Mouse (Mus musculus): Measurements from ENCODE around the gene Tex33. TPM values are rescaled to one million over a fixed set of nuclear protein-coding genes. Genes with fewer than 3 reads are reported as not detected.
"Not testable (repeated sequence)": the region's sequence is repeated elsewhere in the genome, so short reads cannot be mapped to it uniquely, and the experiment has no call there.

The Tex33 gene
- polyA plus RNA-seq, 1 experiment from 2014 or later: not detected

DNA sequence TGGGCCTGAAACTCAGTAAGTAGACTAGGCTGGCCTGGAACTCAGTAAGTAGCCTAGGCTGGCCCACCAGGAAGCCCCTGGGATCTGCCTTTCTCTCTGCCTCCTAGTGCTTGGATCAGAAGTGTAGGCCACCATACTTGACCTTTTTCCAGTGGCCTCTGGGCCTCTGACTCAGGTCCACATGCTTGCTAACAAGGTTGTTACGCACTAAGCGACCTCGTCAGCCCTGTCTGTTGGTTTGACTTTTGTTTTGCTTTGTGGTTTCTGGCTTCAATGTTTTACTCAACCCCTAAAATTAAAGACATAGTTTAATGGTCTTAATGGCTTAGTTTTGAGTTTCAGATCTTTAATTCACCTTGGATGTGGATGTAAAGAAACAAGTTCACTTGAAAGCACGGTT lies 65.0 kb downstream of the Tex33 start:
- Histone ChIP-seq H3K4me1 (no peaks in the 10 kb centered on the region), H3K27me3 (no peaks in the 10 kb centered on the region), H3K9me3 (no peaks in the 10 kb centered on the region), H3K4me3 (no peak overlapping the region), H3K9ac (no peak overlapping the region), H3K36me3 (no peaks in the 10 kb centered on the region), H3K27ac (no peak overlapping the region), H3K4me2 (no peak overlapping the region)
- WGBS: 67% methylated on average over 4 of the region's 4 CpGs
- no peak for ATAC-seq (ENCODE audit: insufficient number of reproducible peaks, low FRiP score, low TSS enrichment, low read depth)

GRCm38 (mm10) chr15:78329972-78330371 lies 65.7 kb downstream of the Tex33 start:
- 83% methylated on average over 6 of the region's 6 CpGs for WGBS
- H3K4me2 ChIP-seq; H3K27ac ChIP-seq; H3K9me3 ChIP-seq; H3K9ac ChIP-seq; H3K4me1 ChIP-seq; H3K27me3 ChIP-seq; H3K4me3 ChIP-seq; H3K36me3 ChIP-seq; ATAC-seq (ENCODE audit: insufficient number of reproducible peaks, low FRiP score, low TSS enrichment, low read depth): not testable (repeated sequence)

GRCm38 (mm10) chr15:78328520-78329097 lies 67.1 kb downstream of the Tex33 start:
- no peaks in the 10 kb centered on the region for H3K4me1 ChIP-seq
- no peak overlapping the region for H3K4me3 ChIP-seq
- no peak overlapping the region for H3K9ac ChIP-seq
- no peak for ATAC-seq (ENCODE audit: insufficient number of reproducible peaks, low FRiP score, low TSS enrichment, low read depth)
- H3K4me2 ChIP-seq: no peak overlapping the region
- H3K27me3 ChIP-seq: no peaks in the 10 kb centered on the region
- no peak overlapping the region for H3K27ac ChIP-seq
- 85% methylated on average over 3 of the region's 3 CpGs for WGBS
- H3K36me3 ChIP-seq: no peaks in the 10 kb centered on the region
- no peaks in the 10 kb centered on the region for H3K9me3 ChIP-seq

Small RNA genes lying within 50 kb of the gene (microRNA-seq; reads per million reads assigned to microRNA genes)
- gene Mir7676-2: not detected

Other genes starting within 250 kb of the Tex33 start
- gene Ift27, start 221.8 kb downstream of the Tex33 start, polyA plus RNA-seq (2015; fragmentation: Nextera tagmentation; extraction: Ambion mirVana): 75.7 and 83.1 TPM in 2 replicates
- 0.15 and 0.48 TPM in 2 replicates for gene Pvalb, start 189.5 kb downstream of the Tex33 start, polyA plus RNA-seq (2015; fragmentation: Nextera tagmentation; extraction: Ambion mirVana)
- 3.2 and 7.2 TPM in 2 replicates for gene Ncf4, start 151.1 kb downstream of the Tex33 start, polyA plus RNA-seq (2015; fragmentation: Nextera tagmentation; extraction: Ambion mirVana)
- 0.70 and 1.1 TPM in 2 replicates for gene Csf2rb2, start 90.2 kb downstream of the Tex33 start, polyA plus RNA-seq (2015; fragmentation: Nextera tagmentation; extraction: Ambion mirVana)
- 5.6 and 6.0 TPM in 2 replicates for gene Csf2rb, start 70.2 kb downstream of the Tex33 start, polyA plus RNA-seq (2015; fragmentation: Nextera tagmentation; extraction: Ambion mirVana)
- 15.4 and 17.1 TPM in 2 replicates for gene Tst, start 10.0 kb upstream of the Tex33 start, polyA plus RNA-seq (2015; fragmentation: Nextera tagmentation; extraction: Ambion mirVana)
- 2.1 and 2.4 TPM in 2 replicates for gene Mpst, start 10.5 kb upstream of the Tex33 start, polyA plus RNA-seq (2015; fragmentation: Nextera tagmentation; extraction: Ambion mirVana)
- 45.3 and 45.7 TPM in 2 replicates for gene Kctd17, start 32.7 kb upstream of the Tex33 start, polyA plus RNA-seq (2015; fragmentation: Nextera tagmentation; extraction: Ambion mirVana)
- 0.24 and 0.83 TPM in 2 replicates for gene Tmprss6, start 72.7 kb upstream of the Tex33 start, polyA plus RNA-seq (2015; fragmentation: Nextera tagmentation; extraction: Ambion mirVana)
- 0.36 and 0.42 TPM in 2 replicates for gene Il2rb, start 99.4 kb upstream of the Tex33 start, polyA plus RNA-seq (2015; fragmentation: Nextera tagmentation; extraction: Ambion mirVana)
- 52.3 and 60.8 TPM in 2 replicates for gene C1qtnf6, start 135.5 kb upstream of the Tex33 start, polyA plus RNA-seq (2015; fragmentation: Nextera tagmentation; extraction: Ambion mirVana)
- 0.04 TPM in 1 of 2 replicates, not detected in the other for gene Sstr3, start 148.8 kb upstream of the Tex33 start, polyA plus RNA-seq (2015; fragmentation: Nextera tagmentation; extraction: Ambion mirVana)
- gene Rac2, start 176.9 kb upstream of the Tex33 start, polyA plus RNA-seq (2015; fragmentation: Nextera tagmentation; extraction: Ambion mirVana): 37.0 and 41.1 TPM in 2 replicates
- gene Cyth4, start 201.1 kb upstream of the Tex33 start, polyA plus RNA-seq (2015; fragmentation: Nextera tagmentation; extraction: Ambion mirVana): 12.3 and 14.1 TPM in 2 replicates

Data from limb, embryonic 15.5 days (tissue).